Mouse (Mus musculus) brain, adult 2 months (tissue): ENCODE data around the gene Syne1.

Source experiments
- DNase-seq: peaks from one replicate; pipeline ENCODE4 v3.0.0; 2011; ENCODE audit warnings: low read depth, low spot score

Gene Syne1

GRCm38 (mm10) chr10:5551382-5551781 lies at the start of gene Syne1:
Gene Syne1, minus strand, starts transcription at chr10:5551482.
- DNase-seq = no peak

GRCm38 (mm10) chr10:5600123-5600522 lies 48.8 kb upstream of the Syne1 start:
- peak; percentile 76 for DNase-seq

GRCm38 (mm10) chr10:5596559-5596958 lies 45.3 kb upstream of the Syne1 start:
- no peak for DNase-seq

GRCm38 (mm10) chr10:5594457-5594856 lies 43.2 kb upstream of the Syne1 start:
- DNase-seq = no peak

GRCm38 (mm10) chr10:5593464-5593863 lies 42.2 kb upstream of the Syne1 start, which contains the start of gene Myct1:
Gene Myct1, plus strand, starts transcription at chr10:5593775.
- no peak for DNase-seq

GRCm38 (mm10) chr10:5591996-5592395 lies 40.7 kb upstream of the Syne1 start:
- DNase-seq = no peak

- no peak for DNase-seq
Observed at GRCm38 (mm10) chr10:5591061-5591460, 39.8 kb upstream of the Syne1 start.

- DNase-seq = no peak
Observed at GRCm38 (mm10) chr10:5573328-5573727, 22.0 kb upstream of the Syne1 start.

GRCm38 (mm10) chr10:5571332-5571731 lies 20.1 kb upstream of the Syne1 start:
- no peak for DNase-seq

- DNase-seq = no peak
Observed at GRCm38 (mm10) chr10:5570059-5570458, 18.8 kb upstream of the Syne1 start.

GRCm38 (mm10) chr10:5568991-5569390 lies 17.7 kb upstream of the Syne1 start:
- DNase-seq = peak; percentile 67

GRCm38 (mm10) chr10:5561706-5562105 lies 10.4 kb upstream of the Syne1 start:
- no peak for DNase-seq

GRCm38 (mm10) chr10:5560526-5560925 lies 9.2 kb upstream of the Syne1 start:
- DNase-seq = no peak

GRCm38 (mm10) chr10:5558808-5559207 lies 7.5 kb upstream of the Syne1 start:
- no peak for DNase-seq

- peak; percentile 89 for DNase-seq
Observed at GRCm38 (mm10) chr10:5554941-5555340, 3.7 kb upstream of the Syne1 start.

GRCm38 (mm10) chr10:5550168-5551021 lies 887 bp downstream of the Syne1 start:
- DNase-seq = peak; percentile 91

- DNase-seq = peak; percentile 92
Observed at GRCm38 (mm10) chr10:5549871-5550167, 1.5 kb downstream of the Syne1 start.

GRCm38 (mm10) chr10:5548651-5549050 lies 2.6 kb downstream of the Syne1 start:
- peak; percentile 68 for DNase-seq

GRCm38 (mm10) chr10:5547769-5548168 lies 3.5 kb downstream of the Syne1 start:
- peak; percentile 77 for DNase-seq

- no peak for DNase-seq
Observed at GRCm38 (mm10) chr10:5546428-5546827, 4.9 kb downstream of the Syne1 start.

- peak; percentile 99 for DNase-seq
Observed at GRCm38 (mm10) chr10:5528284-5528683, 23.0 kb downstream of the Syne1 start.

- DNase-seq = peak; percentile 63
Observed at GRCm38 (mm10) chr10:5527634-5528033, 23.6 kb downstream of the Syne1 start.

GRCm38 (mm10) chr10:5522904-5523303 lies 28.4 kb downstream of the Syne1 start:
- DNase-seq = no peak

- DNase-seq = peak; percentile 55
Observed at GRCm38 (mm10) chr10:5522276-5522675, 29.0 kb downstream of the Syne1 start.
